Mouse (Mus musculus): ENCODE measurements around the gene Gria1.

GRCm38 (mm10) chr11:57244543-57244942, 233.4 kb downstream of the Gria1 start:
- TF ChIP-seq POLR2A (IDR thresholded peaks at IDR 0.05; ENCODE audit: insufficient read length, low read depth) (no peak), TCF12 (IDR thresholded peaks at IDR 0.05; ENCODE audit: insufficient read depth, poor library complexity, severe bottlenecking) (no peak), MYOD1 (IDR thresholded peaks at IDR 0.05; ENCODE audit: control insufficient read depth in 1 of 3, insufficient read length in 2 of 3, low read depth in 2 of 3) (no peak), USF1 (IDR thresholded peaks at IDR 0.05; ENCODE audit: low read depth) (no peak), TCF3 (IDR thresholded peaks at IDR 0.05; ENCODE audit: insufficient read length, low read depth) (no peak), MYOG (IDR thresholded peaks at IDR 0.05; ENCODE audit: control insufficient read depth in 1 of 3, insufficient read depth in 1 of 3, insufficient read length in 2 of 3, low read depth in 2 of 3) (no peak), MAX (IDR thresholded peaks at IDR 0.05; ENCODE audit: low read depth) (no peak), REST (IDR thresholded peaks at IDR 0.05; ENCODE audit: insufficient read depth, insufficient read length) (no peak), POLR2AphosphoS2 (IDR thresholded peaks at IDR 0.05; ENCODE audit: insufficient read length, low read depth) (no peak), E2F4 (IDR thresholded peaks at IDR 0.05; ENCODE audit: insufficient read depth) (no peak), SRF (IDR thresholded peaks at IDR 0.05; ENCODE audit: control insufficient read depth, insufficient read length, low read depth) (no peak), CEBPB (IDR thresholded peaks at IDR 0.05; ENCODE audit: insufficient read depth, poor library complexity, severe bottlenecking) (no peak)
